Mouse (Mus musculus): ENCODE results near the gene Asb10. TPM values are rescaled to one million over a fixed set of nuclear protein-coding genes. Genes with fewer than 3 reads are reported as not detected.

Asb10 gene
- total and polyA plus RNA-seq, 2 experiments from 2014 or later = 0.22 to 0.43 TPM

- DNase-seq = no peak
- peaks cover 6% of the 10 kb centered on the region; the same call in 1 of the 2 replicates for H3K4me1 ChIP-seq (ENCODE audit: insufficient read depth)
- no peaks in the 10 kb centered on the region for H3K27me3 ChIP-seq (ENCODE audit: insufficient read depth, low read length)
- TF ChIP-seq CTCF (IDR thresholded peaks at IDR 0.05; ENCODE audit: low read depth) = no peak
- H3K9me3 ChIP-seq (ENCODE audit: low read length) = no peaks in the 10 kb centered on the region
- H3K9ac ChIP-seq = no peak overlapping the region; the same call in 1 of the 2 replicates
- H3K4me2 ChIP-seq (ENCODE audit: low read depth) = no peak overlapping the region
- H3K36me3 ChIP-seq (ENCODE audit: insufficient read depth) = peaks cover 68% of the 10 kb centered on the region
- ATAC-seq = peak; percentile 23
- no peak overlapping the region for H3K4me3 ChIP-seq (ENCODE audit: low read depth, low read length)
- WGBS = 57% methylated on average over 6 of the region's 6 CpGs
- no peak overlapping the region for H3K27ac ChIP-seq (ENCODE audit: low read depth, low read length)
Measured at GRCm38 (mm10) chr5:24496756-24497155, 44.0 kb downstream of the Asb10 start.

DNA sequence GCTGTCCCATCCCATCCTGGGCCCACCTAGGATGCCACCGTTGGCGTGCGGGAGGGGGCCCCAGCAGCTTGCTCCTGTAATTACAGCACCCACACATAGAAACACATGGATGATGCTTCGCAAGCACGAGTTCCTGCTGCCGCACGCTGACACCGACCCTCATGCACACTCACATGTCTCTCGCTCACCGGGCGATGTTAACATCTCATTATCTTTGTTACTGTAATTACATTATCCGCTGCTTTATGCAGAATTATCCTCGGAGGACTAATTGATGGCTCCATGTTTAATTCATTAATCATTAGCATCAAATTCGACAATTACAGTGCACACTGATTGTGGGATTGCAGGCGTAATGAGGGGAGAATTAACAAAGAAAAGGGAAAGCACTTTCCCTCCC, 45.8 kb downstream of the Asb10 start:
- Histone ChIP-seq H3K27ac (ENCODE audit: low read depth, low read length) (0 out of 2 replicates have a peak overlapping the region, but pooled peaks have one; percentile 9), H3K4me3 (ENCODE audit: low read depth, low read length) (no peak overlapping the region), H3K4me2 (ENCODE audit: low read depth) (no peak overlapping the region), H3K27me3 (ENCODE audit: insufficient read depth, low read length) (no peaks in the 10 kb centered on the region), H3K4me1 (ENCODE audit: insufficient read depth) (peaks cover 6% of the 10 kb centered on the region; the same call in 1 of the 2 replicates), H3K9ac (no peak overlapping the region), H3K9me3 (ENCODE audit: low read length) (no peaks in the 10 kb centered on the region), H3K36me3 (ENCODE audit: insufficient read depth) (peaks cover 67% of the 10 kb centered on the region)
- ATAC-seq (peak; percentile 69), DNase-seq (peak; percentile 63)
- WGBS = 24% methylated on average over 15 of the region's 15 CpGs
- no peak for TF ChIP-seq CTCF (IDR thresholded peaks at IDR 0.05; ENCODE audit: low read depth)

GRCm38 (mm10) chr5:24492546-24493285, 48.1 kb downstream of the Asb10 start:
- peaks cover 6% of the 10 kb centered on the region; the same call in 1 of the 2 replicates for H3K4me1 ChIP-seq (ENCODE audit: insufficient read depth)
- H3K27me3 ChIP-seq (ENCODE audit: insufficient read depth, low read length) = no peaks in the 10 kb centered on the region; the same call in 1 of the 2 replicates
- DNase-seq (no peak), ATAC-seq (no peak)
- H3K36me3 ChIP-seq (ENCODE audit: insufficient read depth) = peaks cover 65% of the 10 kb centered on the region
- TF ChIP-seq CTCF (IDR thresholded peaks at IDR 0.05; ENCODE audit: low read depth) = no peak
- no peak overlapping the region for H3K4me2 ChIP-seq (ENCODE audit: low read depth)
- no peaks in the 10 kb centered on the region for H3K9me3 ChIP-seq (ENCODE audit: low read length)
- WGBS = 82% methylated on average over 16 of the region's 16 CpGs
- no peak overlapping the region for H3K9ac ChIP-seq
- no peak overlapping the region for H3K27ac ChIP-seq (ENCODE audit: low read depth, low read length)
- H3K4me3 ChIP-seq (ENCODE audit: low read depth, low read length) = no peak overlapping the region

- no peak for TF ChIP-seq CTCF (IDR thresholded peaks at IDR 0.05; ENCODE audit: low read depth)
- H3K36me3 ChIP-seq (ENCODE audit: insufficient read depth) = peaks cover 65% of the 10 kb centered on the region
- H3K4me1 ChIP-seq (ENCODE audit: insufficient read depth) = 0 out of 2 replicates have a peak, but pooled peaks cover under 1% of the 10 kb centered on the region
- DNase-seq (no peak), ATAC-seq (no peak)
- WGBS = 37% methylated on average over 14 of the region's 14 CpGs
- H3K4me2 ChIP-seq (ENCODE audit: low read depth) = no peak overlapping the region
- no peak overlapping the region for H3K27ac ChIP-seq (ENCODE audit: low read depth, low read length)
- no peaks in the 10 kb centered on the region; the same call in 1 of the 2 replicates for H3K27me3 ChIP-seq (ENCODE audit: insufficient read depth, low read length)
- no peak overlapping the region for H3K4me3 ChIP-seq (ENCODE audit: low read depth, low read length)
- H3K9ac ChIP-seq = no peak overlapping the region
- no peaks in the 10 kb centered on the region for H3K9me3 ChIP-seq (ENCODE audit: low read length)
Measured at GRCm38 (mm10) chr5:24490413-24490920, 50.3 kb downstream of the Asb10 start.

GRCm38 (mm10) chr5:24486738-24487137, 54.0 kb downstream of the Asb10 start:
- Histone ChIP-seq H3K9ac (no peak overlapping the region), H3K4me2 (ENCODE audit: low read depth) (no peak overlapping the region), H3K4me1 (ENCODE audit: insufficient read depth) (peaks cover 7% of the 10 kb centered on the region; the same call in 1 of the 2 replicates), H3K27ac (ENCODE audit: low read depth, low read length) (no peak overlapping the region), H3K27me3 (ENCODE audit: insufficient read depth, low read length) (no peaks in the 10 kb centered on the region; the same call in 1 of the 2 replicates), H3K4me3 (ENCODE audit: low read depth, low read length) (no peak overlapping the region), H3K36me3 (ENCODE audit: insufficient read depth) (peaks cover 62% of the 10 kb centered on the region), H3K9me3 (ENCODE audit: low read length) (no peaks in the 10 kb centered on the region)
- WGBS = 94% methylated on average over 5 of the region's 5 CpGs
- DNase-seq (no peak), ATAC-seq (no peak)
- no peak for TF ChIP-seq CTCF (IDR thresholded peaks at IDR 0.05; ENCODE audit: low read depth)

GRCm38 (mm10) chr5:24486097-24486496, 54.7 kb downstream of the Asb10 start:
- Histone ChIP-seq H3K9me3 (ENCODE audit: low read length) (no peaks in the 10 kb centered on the region), H3K27me3 (ENCODE audit: insufficient read depth, low read length) (no peaks in the 10 kb centered on the region; the same call in 1 of the 2 replicates), H3K4me3 (ENCODE audit: low read depth, low read length) (no peak overlapping the region), H3K27ac (ENCODE audit: low read depth, low read length) (no peak overlapping the region), H3K4me2 (ENCODE audit: low read depth) (no peak overlapping the region), H3K4me1 (ENCODE audit: insufficient read depth) (peaks cover 7% of the 10 kb centered on the region; the same call in 1 of the 2 replicates), H3K9ac (no peak overlapping the region), H3K36me3 (ENCODE audit: insufficient read depth) (peaks cover 60% of the 10 kb centered on the region)
- 3% methylated on average over 8 of the region's 8 CpGs for WGBS
- ATAC-seq (peak; percentile 30), DNase-seq (peak; percentile 91)
- TF ChIP-seq CTCF (IDR thresholded peaks at IDR 0.05; ENCODE audit: low read depth) = peak; percentile 92

- no peak for TF ChIP-seq CTCF (IDR thresholded peaks at IDR 0.05; ENCODE audit: low read depth)
- no peak overlapping the region for H3K27ac ChIP-seq (ENCODE audit: low read depth, low read length)
- peaks cover 7% of the 10 kb centered on the region; the same call in 1 of the 2 replicates for H3K4me1 ChIP-seq (ENCODE audit: insufficient read depth)
- H3K4me2 ChIP-seq (ENCODE audit: low read depth) = peak overlapping the region; percentile 31
- peaks cover 60% of the 10 kb centered on the region for H3K36me3 ChIP-seq (ENCODE audit: insufficient read depth)
- no peak overlapping the region for H3K4me3 ChIP-seq (ENCODE audit: low read depth, low read length)
- H3K9me3 ChIP-seq (ENCODE audit: low read length) = no peaks in the 10 kb centered on the region
- DNase-seq (no peak), ATAC-seq (no peak)
- H3K27me3 ChIP-seq (ENCODE audit: insufficient read depth, low read length) = no peaks in the 10 kb centered on the region; the same call in 1 of the 2 replicates
- H3K9ac ChIP-seq = no peak overlapping the region
- WGBS = 20% methylated on average over 22 of the region's 22 CpGs
Measured at GRCm38 (mm10) chr5:24484963-24485362, 55.8 kb downstream of the Asb10 start.
